Mouse (Mus musculus): ENCODE measurements around the gene Terf2ip. TPM values are rescaled to one million over a fixed set of nuclear protein-coding genes. Genes with fewer than 3 reads are reported as not detected.
A peak's percentile ranks its signal among the peaks of the same experiment; 100 is the strongest.

Gene Terf2ip
- 61.0 and 71.2 TPM in 2 replicates for total RNA-seq (2014; rRNA removed)
- 31.6 and 61.5 TPM in 2 replicates for polyA plus RNA-seq (2015; fragmentation: Nextera tagmentation; extraction: Ambion mirVana)

- peak within 1 kb of the TSS; percentile 83 for H3K4me2 ChIP-seq (ENCODE audit: low read depth)
- peak within 1 kb of the TSS; percentile 90 for H3K4me3 ChIP-seq (ENCODE audit: low read depth, low read length)
- TF ChIP-seq CTCF (IDR thresholded peaks at IDR 0.05; ENCODE audit: low read depth) = no peak; the same call in 1 of the 2 replicates
- DNase-seq = peak; percentile 94
- no peaks in the 10 kb centered on the region for H3K9me3 ChIP-seq (ENCODE audit: low read length)
- H3K27ac ChIP-seq (ENCODE audit: low read depth, low read length) = peak within 1 kb of the TSS; percentile 83
- no peaks in the 10 kb centered on the region for H3K27me3 ChIP-seq (ENCODE audit: insufficient read depth, low read length)
- peak; percentile 96 for ATAC-seq
- H3K4me1 ChIP-seq (ENCODE audit: insufficient read depth) = peaks cover 14% of the 10 kb centered on the region
- H3K9ac ChIP-seq = peak within 1 kb of the TSS; percentile 89
- peaks cover 15% of the 10 kb centered on the region for H3K36me3 ChIP-seq (ENCODE audit: insufficient read depth)
- under 1% methylated on average over 61 of the region's 61 CpGs for WGBS
Measured at GRCm38 (mm10) chr8:112010997-112011815, at the start of gene Terf2ip, which contains the start of gene Kars. Terf2ip (plus strand) TSS chr8:112011398. Kars (minus strand) TSS chr8:112011323.

- 86% methylated on average over 1 of the region's 1 CpGs for WGBS
- no peaks in the 10 kb centered on the region for H3K9me3 ChIP-seq (ENCODE audit: low read length)
- TF ChIP-seq CTCF (IDR thresholded peaks at IDR 0.05; ENCODE audit: low read depth) = no peak
- H3K27ac ChIP-seq (ENCODE audit: low read depth, low read length) = no peak overlapping the region
- no peak overlapping the region for H3K4me3 ChIP-seq (ENCODE audit: low read depth, low read length)
- DNase-seq (no peak), ATAC-seq (no peak)
- H3K4me1 ChIP-seq (ENCODE audit: insufficient read depth) = no peaks in the 10 kb centered on the region
- H3K9ac ChIP-seq = no peak overlapping the region
- H3K4me2 ChIP-seq (ENCODE audit: low read depth) = no peak overlapping the region
- H3K36me3 ChIP-seq (ENCODE audit: insufficient read depth) = no peaks in the 10 kb centered on the region
- no peaks in the 10 kb centered on the region for H3K27me3 ChIP-seq (ENCODE audit: insufficient read depth, low read length)
Measured at GRCm38 (mm10) chr8:111962589-111962988, 48.6 kb upstream of the Terf2ip start.

GRCm38 (mm10) chr8:111963091-111963490 lies 48.1 kb upstream of the Terf2ip start:
- no peak overlapping the region for H3K4me3 ChIP-seq (ENCODE audit: low read depth, low read length)
- no peak for DNase-seq
- no peaks in the 10 kb centered on the region for H3K9me3 ChIP-seq (ENCODE audit: low read length)
- H3K27me3 ChIP-seq (ENCODE audit: insufficient read depth, low read length) = no peaks in the 10 kb centered on the region
- no peak overlapping the region for H3K27ac ChIP-seq (ENCODE audit: low read depth, low read length)
- H3K36me3 ChIP-seq (ENCODE audit: insufficient read depth) = no peaks in the 10 kb centered on the region
- WGBS = 56% methylated on average over 10 of the region's 10 CpGs
- H3K9ac ChIP-seq = no peak overlapping the region
- TF ChIP-seq CTCF (IDR thresholded peaks at IDR 0.05; ENCODE audit: low read depth) = no peak
- no peaks in the 10 kb centered on the region for H3K4me1 ChIP-seq (ENCODE audit: insufficient read depth)
- H3K4me2 ChIP-seq (ENCODE audit: low read depth) = no peak overlapping the region
- no peak for ATAC-seq

- H3K36me3 ChIP-seq (ENCODE audit: insufficient read depth) = no peaks in the 10 kb centered on the region
- H3K9ac ChIP-seq = no peak overlapping the region
- no peaks in the 10 kb centered on the region for H3K4me1 ChIP-seq (ENCODE audit: insufficient read depth)
- no peaks in the 10 kb centered on the region for H3K27me3 ChIP-seq (ENCODE audit: insufficient read depth, low read length)
- WGBS = 84% methylated on average over 4 of the region's 4 CpGs
- no peak overlapping the region for H3K4me3 ChIP-seq (ENCODE audit: low read depth, low read length)
- no peak for ATAC-seq
- H3K9me3 ChIP-seq (ENCODE audit: low read length) = no peaks in the 10 kb centered on the region
- no peak for TF ChIP-seq CTCF (IDR thresholded peaks at IDR 0.05; ENCODE audit: low read depth)
- DNase-seq = no peak
- H3K27ac ChIP-seq (ENCODE audit: low read depth, low read length) = no peak overlapping the region
- no peak overlapping the region for H3K4me2 ChIP-seq (ENCODE audit: low read depth)
Measured at GRCm38 (mm10) chr8:111963546-111963945, 47.7 kb upstream of the Terf2ip start.

GRCm38 (mm10) chr8:111964351-111964750 lies 46.8 kb upstream of the Terf2ip start:
- Histone ChIP-seq H3K27me3 (ENCODE audit: insufficient read depth, low read length) (no peaks in the 10 kb centered on the region), H3K4me1 (ENCODE audit: insufficient read depth) (no peaks in the 10 kb centered on the region), H3K4me3 (ENCODE audit: low read depth, low read length) (no peak overlapping the region), H3K4me2 (ENCODE audit: low read depth) (no peak overlapping the region), H3K36me3 (ENCODE audit: insufficient read depth) (no peaks in the 10 kb centered on the region), H3K9ac (no peak overlapping the region), H3K9me3 (ENCODE audit: low read length) (no peaks in the 10 kb centered on the region), H3K27ac (ENCODE audit: low read depth, low read length) (no peak overlapping the region)
- ATAC-seq (no peak), DNase-seq (no peak)
- 72% methylated on average over 5 of the region's 5 CpGs for WGBS
- TF ChIP-seq CTCF (IDR thresholded peaks at IDR 0.05; ENCODE audit: low read depth) = no peak

- no peaks in the 10 kb centered on the region for H3K9me3 ChIP-seq (ENCODE audit: low read length)
- ATAC-seq = no peak
- no peaks in the 10 kb centered on the region for H3K36me3 ChIP-seq (ENCODE audit: insufficient read depth)
- H3K4me2 ChIP-seq (ENCODE audit: low read depth) = no peak overlapping the region
- DNase-seq = peak; percentile 10
- H3K4me3 ChIP-seq (ENCODE audit: low read depth, low read length) = no peak overlapping the region
- no peaks in the 10 kb centered on the region for H3K27me3 ChIP-seq (ENCODE audit: insufficient read depth, low read length)
- no peak for TF ChIP-seq CTCF (IDR thresholded peaks at IDR 0.05; ENCODE audit: low read depth)
- no peaks in the 10 kb centered on the region for H3K4me1 ChIP-seq (ENCODE audit: insufficient read depth)
- WGBS = 75% methylated on average over 7 of the region's 7 CpGs
- H3K27ac ChIP-seq (ENCODE audit: low read depth, low read length) = no peak overlapping the region
- no peak overlapping the region for H3K9ac ChIP-seq
Measured at GRCm38 (mm10) chr8:111964849-111965561, 46.2 kb upstream of the Terf2ip start.
